Mouse (Mus musculus): Measurements from ENCODE around the gene Edar.

DNA sequence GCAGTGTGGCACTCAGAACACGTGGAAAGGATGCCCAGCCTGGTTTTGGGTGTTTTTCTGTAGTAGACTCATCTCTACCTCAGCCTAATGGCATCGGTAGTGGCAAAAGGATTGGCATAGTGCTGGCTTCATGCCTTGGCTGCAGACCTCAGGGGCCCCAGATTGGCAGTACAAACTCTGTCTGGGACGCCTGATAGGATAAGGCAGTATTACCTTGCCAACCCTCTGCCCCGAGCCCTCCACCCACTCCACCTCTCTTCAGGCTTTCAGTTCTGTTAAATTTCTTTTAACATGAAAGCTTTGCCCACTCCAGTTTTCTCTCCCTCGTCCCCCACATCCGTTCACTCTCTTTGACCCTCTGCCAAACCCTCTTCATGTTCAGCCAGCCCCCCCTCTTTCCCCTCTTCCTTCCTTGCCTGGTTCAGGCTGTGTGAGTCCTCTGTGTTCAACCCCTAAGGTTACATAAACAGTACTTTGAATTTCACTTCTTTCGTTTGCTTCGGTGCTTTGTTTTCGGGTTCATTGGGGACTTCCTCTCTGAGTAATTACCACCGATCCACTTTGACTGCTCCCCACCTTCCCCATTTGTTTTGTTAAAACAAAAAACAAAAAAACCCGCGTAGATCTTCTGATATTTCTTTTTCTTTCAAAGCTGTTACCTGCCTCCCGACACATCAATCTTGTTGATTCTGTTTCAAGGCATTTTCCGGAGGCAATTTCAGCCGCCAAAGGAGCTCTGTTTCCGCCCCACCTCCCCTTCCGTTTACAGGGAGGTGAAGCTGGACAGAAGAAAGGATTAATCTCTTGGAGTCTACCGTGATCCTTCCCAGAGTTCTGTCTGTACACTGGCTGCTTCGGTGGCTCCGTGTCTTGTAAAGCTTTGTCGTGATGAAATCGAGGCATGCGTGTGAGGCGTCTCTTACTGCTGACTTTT lies 38.7 kb upstream of the Edar start:
- no peak for TF ChIP-seq POLR2A (IDR thresholded peaks at IDR 0.05; ENCODE audit: low read depth, low read length)
- no peak for TF ChIP-seq CTCF (IDR thresholded peaks at IDR 0.05; ENCODE audit: extremely low read depth, insufficient read length, insufficient replicate concordance, low read depth, low read length)

All from small intestine, adult 2 months (tissue).